Mouse (Mus musculus) erythroblast, embryonic 14.5 days (primary cell): Measurements from ENCODE around the gene Gjc1.

ENCODE experiments used
- GATA1 ChIP-seq: IDR thresholded peaks from 2 replicates; pipeline ENCODE4 v1.6.1; 2012; ENCODE audit warnings: low read length, inconsistent platforms, mixed read lengths
- TAL1 ChIP-seq: IDR thresholded peaks from 3 replicates; pipeline ENCODE4 v1.6.1; 2012; ENCODE audit warnings: low read length, inconsistent platforms, mixed read lengths

DNA sequence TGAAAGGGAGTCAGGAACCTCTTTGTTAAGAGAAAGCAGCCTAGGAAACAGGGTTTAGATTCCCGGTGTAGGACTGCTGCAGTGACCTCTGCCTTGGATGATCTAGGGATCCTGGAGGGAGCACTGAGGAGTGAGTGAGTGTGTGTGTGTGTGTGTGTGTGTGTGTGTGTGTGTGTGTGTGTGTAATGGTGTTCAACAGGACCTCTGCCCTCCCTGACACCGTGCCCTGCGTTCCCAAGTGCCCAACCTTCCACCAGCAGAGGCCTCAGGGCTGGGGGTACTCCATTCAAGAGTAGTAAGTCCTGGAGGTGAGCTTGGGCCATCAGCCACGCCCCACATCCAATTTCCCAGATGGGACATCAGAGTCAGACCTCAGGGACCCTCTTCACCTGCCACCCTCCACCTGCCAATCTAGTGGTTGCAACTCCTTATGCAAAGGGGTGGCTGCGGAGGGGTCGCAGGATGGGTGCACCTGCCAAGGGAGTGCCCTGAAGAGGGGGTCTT is 58.6 kb downstream of the Gjc1 start:
- no peak for TF ChIP-seq TAL1
- no peak for TF ChIP-seq GATA1
